Mouse (Mus musculus): ENCODE measurements around the gene Daam1.

DNA sequence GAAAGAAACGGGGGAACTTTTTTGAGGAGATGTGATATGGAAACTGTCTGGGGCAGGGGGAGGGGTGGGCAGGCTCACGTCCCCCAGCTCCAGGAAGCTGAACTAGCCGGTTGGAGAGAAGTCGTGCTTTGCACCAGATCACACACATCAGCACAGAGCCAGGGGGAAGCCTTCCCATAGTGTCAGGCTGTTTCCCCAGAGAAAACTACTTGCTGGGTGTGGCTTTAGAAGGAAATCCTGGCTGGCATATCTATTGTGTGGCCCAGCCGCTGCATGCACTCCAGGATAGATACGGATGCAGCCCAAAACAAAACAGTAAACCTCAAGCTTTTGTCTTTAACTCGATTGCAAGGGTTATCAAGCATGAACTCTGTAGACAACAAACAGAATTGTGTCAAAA, 49.7 kb upstream of the Daam1 start:
- TF ChIP-seq CTCF (IDR thresholded peaks at IDR 0.05; ENCODE audit: low read depth) (no peak), EP300 (IDR thresholded peaks at IDR 0.05; ENCODE audit: low read depth) (no peak)

All from liver, postnatal 0 days (tissue).